Mouse (Mus musculus) erythroblast, embryonic 14.5 days (primary cell): ENCODE measurements around the gene Cnn1.

ENCODE experiments used
- GATA1 ChIP-seq: IDR thresholded peaks from 2 replicates; pipeline ENCODE4 v1.6.1; 2012; ENCODE audit warnings: low read length, inconsistent platforms, mixed read lengths
- TAL1 ChIP-seq: IDR thresholded peaks from 3 replicates; pipeline ENCODE4 v1.6.1; 2012; ENCODE audit warnings: low read length, inconsistent platforms, mixed read lengths

DNA sequence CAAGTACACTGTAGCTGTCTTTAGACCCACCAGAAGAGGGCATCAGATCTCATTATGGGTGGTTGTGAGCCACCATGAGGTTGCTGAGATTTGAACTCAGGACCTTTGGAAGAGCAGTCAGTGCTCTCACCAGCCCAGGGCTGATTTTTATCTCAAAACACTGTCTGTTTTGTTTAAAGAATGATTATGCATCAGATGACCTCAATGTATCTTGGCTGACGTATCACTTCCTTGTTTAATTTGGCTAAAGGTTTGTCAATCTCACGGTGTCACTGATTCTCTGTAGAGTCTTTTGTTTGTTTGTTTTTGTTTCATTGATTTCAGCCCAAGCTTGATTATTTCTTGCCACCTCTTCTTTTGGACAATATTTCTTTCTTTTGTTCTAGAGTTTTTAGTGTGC is 51.9 kb downstream of the Cnn1 start:
- no peak for TF ChIP-seq TAL1
- TF ChIP-seq GATA1 = no peak
